ENCODE assay signal across 11 mouse cellular contexts in genomic region chr17:56034726-56035100, GRCm38 (mm10). TPM values are rescaled to one million over a fixed set of nuclear protein-coding genes. Genes with fewer than 3 reads are reported as not detected.
A peak's percentile ranks its signal among the peaks of the same experiment; 100 is the strongest.
DNase-seq lines count a peak whose midpoint lies in the region; ATAC-seq and TF ChIP-seq lines count a peak whose summit lies in the region.
"Had no signal": no experiment of that assay in that cellular context is flagged by ENCODE, and none has a peak within 500 bp of the region (broad histone marks: within the 10 kb centered on the region; RNA-seq: fewer than 3 reads in every experiment).

No protein-coding gene starts in this region.

- no peak for TF ChIP-seq EP300 in liver, postnatal 0 days (IDR thresholded peaks at IDR 0.05; ENCODE audit: low read depth)

- ATAC-seq in kidney, embryonic 15.5 days (replicated peaks; ENCODE audit: low FRiP score) = no peak
- ATAC-seq in heart, embryonic 15.5 days (replicated peaks; ENCODE audit: insufficient number of reproducible peaks, insufficient read depth, low FRiP score, low read depth) = no peak
- ATAC-seq in liver, postnatal 0 days = no peak

- no peak for DNase-seq in kidney, postnatal 25 days
- no peak for DNase-seq in liver, postnatal 0 days
- no peak for DNase-seq in urinary bladder, postnatal 4 days (ENCODE audit: low spot score in 2 of 2)
- DNase-seq in urinary bladder, postnatal 10 days (ENCODE audit: low spot score) = no peak
- DNase-seq in gastrocnemius, adult 18-20 months (ENCODE audit: low spot score) = no peak
- DNase-seq: embryo, embryonic 11 days; kidney, adult 8-10 months; thymus, postnatal 4 days had no signal

- H3K27me3 ChIP-seq in kidney, embryonic 15.5 days = no peaks in the 10 kb centered on the region
- no peaks in the 10 kb centered on the region for H3K27me3 ChIP-seq in heart, embryonic 15.5 days
- H3K27me3 ChIP-seq in liver, postnatal 0 days (ENCODE audit: insufficient read depth, low read length) = no peaks in the 10 kb centered on the region

- TF ChIP-seq POLR2A in bone marrow macrophage, adult 2 months (IDR thresholded peaks at IDR 0.05; ENCODE audit: borderline replicate concordance, low read depth, low read length) = no peak

- 0 out of 2 replicates have a peak overlapping the region, but pooled peaks have one; percentile 19 for H3K27ac ChIP-seq in kidney, embryonic 15.5 days
- peak overlapping the region; percentile 13; the same call in 1 of the 2 replicates for H3K27ac ChIP-seq in bone marrow macrophage, adult 2 months (ENCODE audit: insufficient read depth, low read depth, low read length)
- no peak overlapping the region; the same call in 1 of the 2 replicates for H3K27ac ChIP-seq in heart, embryonic 15.5 days
- H3K27ac ChIP-seq in liver, postnatal 0 days (ENCODE audit: low read depth) = 0 out of 2 replicates have a peak overlapping the region, but pooled peaks have one; percentile 86

- TF ChIP-seq CTCF in bone marrow macrophage, adult 2 months (IDR thresholded peaks at IDR 0.05; ENCODE audit: low read depth, low read length) = no peak
- no peak for TF ChIP-seq CTCF in liver, postnatal 0 days (IDR thresholded peaks at IDR 0.05; ENCODE audit: low read depth)

- peaks cover 62% of the 10 kb centered on the region for H3K4me1 ChIP-seq in kidney, embryonic 15.5 days
- peaks cover 54% of the 10 kb centered on the region for H3K4me1 ChIP-seq in bone marrow macrophage, adult 2 months (ENCODE audit: control insufficient read depth, insufficient read depth, low read length)
- peaks cover 51% of the 10 kb centered on the region for H3K4me1 ChIP-seq in heart, embryonic 15.5 days (replicated peaks)
- peaks cover 49% of the 10 kb centered on the region for H3K4me1 ChIP-seq in liver, postnatal 0 days (ENCODE audit: insufficient read depth)

- H3K4me3 ChIP-seq in kidney, embryonic 15.5 days (replicated peaks) = peak overlapping the region; percentile 82
- H3K4me3 ChIP-seq in bone marrow macrophage, adult 2 months (ENCODE audit: insufficient read depth, low read length) = peak overlapping the region; percentile 96
- H3K4me3 ChIP-seq in heart, embryonic 15.5 days = peak overlapping the region; percentile 95
- peak overlapping the region; percentile 98; the same call in 1 of the 2 replicates for H3K4me3 ChIP-seq in liver, postnatal 0 days (ENCODE audit: low read depth, low read length)

- peak overlapping the region; percentile 65 for H3K4me2 ChIP-seq in kidney, embryonic 15.5 days
- H3K4me2 ChIP-seq in heart, embryonic 15.5 days = peak overlapping the region; percentile 69
- H3K4me2 ChIP-seq in liver, postnatal 0 days (ENCODE audit: low read depth, low read length) = peak overlapping the region; percentile 67

- WGBS in kidney, embryonic 15.5 days = 80% methylated on average over 6 of the region's 6 CpGs
- WGBS in heart, embryonic 15.5 days = 87% methylated on average over 6 of the region's 6 CpGs
- WGBS in liver, postnatal 0 days (ENCODE audit: insufficient replicate concordance) = 84% methylated on average over 6 of the region's 6 CpGs

- no peaks in the 10 kb centered on the region for H3K9me3 ChIP-seq in kidney, embryonic 15.5 days (replicated peaks)
- no peaks in the 10 kb centered on the region for H3K9me3 ChIP-seq in heart, embryonic 15.5 days (replicated peaks)
- H3K9me3 ChIP-seq in liver, postnatal 0 days (ENCODE audit: low read length) = no peaks in the 10 kb centered on the region

- peak overlapping the region; percentile 95; the same call in 1 of the 2 replicates for H3K9ac ChIP-seq in kidney, embryonic 15.5 days
- peak overlapping the region; percentile 96; the same call in 1 of the 2 replicates for H3K9ac ChIP-seq in heart, embryonic 15.5 days
- peak overlapping the region; percentile 93 for H3K9ac ChIP-seq in liver, postnatal 0 days (replicated peaks)

- H3K36me3 ChIP-seq in kidney, embryonic 15.5 days = peaks cover 29% of the 10 kb centered on the region
- peaks cover 13% of the 10 kb centered on the region; the same call in 1 of the 2 replicates for H3K36me3 ChIP-seq in heart, embryonic 15.5 days
- H3K36me3 ChIP-seq in liver, postnatal 0 days (replicated peaks; ENCODE audit: insufficient read depth, low read length) = peaks cover 10% of the 10 kb centered on the region

RNA-seq across cellular contexts. Expression of gene Sh3gl1, which starts 1.7 kb away (rescaled TPM):
- polyA plus RNA-seq in kidney, embryonic 15.5 days (2015; fragmentation: Nextera tagmentation; extraction: Ambion mirVana) = 168 and 175 TPM in 2 replicates
- 98.2 and 99.0 TPM in 2 replicates for polyA plus RNA-seq in bone marrow macrophage, adult 2 months (2012; ENCODE audit: insufficient read depth, insufficient read length, missing spikeins)
- 67.0 and 93.4 TPM in 2 replicates for polyA plus RNA-seq in heart, embryonic 15.5 days (2015; fragmentation: Nextera tagmentation; extraction: Ambion mirVana)
- 35.9 and 37.1 TPM in 2 replicates for polyA plus RNA-seq in liver, postnatal 0 days (2015; fragmentation: Nextera tagmentation; extraction: Ambion mirVana)
- total RNA-seq in gastrocnemius, adult 18-20 months (2021) = 1 to 10 TPM; 7.7 to 7.9 TPM

RNA-seq across cellular contexts. Expression of gene Chaf1a, which starts 5.5 kb away (rescaled TPM):
- polyA plus RNA-seq in kidney, embryonic 15.5 days (2015; fragmentation: Nextera tagmentation; extraction: Ambion mirVana) = 26.9 and 30.8 TPM in 2 replicates
- 11.5 and 14.1 TPM in 2 replicates for polyA plus RNA-seq in bone marrow macrophage, adult 2 months (2012; ENCODE audit: insufficient read depth, insufficient read length, missing spikeins)
- 10.1 and 15.0 TPM in 2 replicates for polyA plus RNA-seq in heart, embryonic 15.5 days (2015; fragmentation: Nextera tagmentation; extraction: Ambion mirVana)
- polyA plus RNA-seq in liver, postnatal 0 days (2015; fragmentation: Nextera tagmentation; extraction: Ambion mirVana) = 4.9 and 6.5 TPM in 2 replicates
- under 1 TPM; 0.46 to 0.95 TPM for total RNA-seq in gastrocnemius, adult 18-20 months (2021)

RNA-seq across cellular contexts. Expression of gene Mpnd, which starts 29.2 kb away (rescaled TPM):
- 97.4 and 103 TPM in 2 replicates for polyA plus RNA-seq in kidney, embryonic 15.5 days (2015; fragmentation: Nextera tagmentation; extraction: Ambion mirVana)
- polyA plus RNA-seq in bone marrow macrophage, adult 2 months (2012; ENCODE audit: insufficient read depth, insufficient read length, missing spikeins) = 41.5 and 52.8 TPM in 2 replicates
- 61.1 and 81.1 TPM in 2 replicates for polyA plus RNA-seq in heart, embryonic 15.5 days (2015; fragmentation: Nextera tagmentation; extraction: Ambion mirVana)
- polyA plus RNA-seq in liver, postnatal 0 days (2015; fragmentation: Nextera tagmentation; extraction: Ambion mirVana) = 17.5 and 23.9 TPM in 2 replicates
- total RNA-seq in gastrocnemius, adult 18-20 months (2021) = 10 to 100 TPM; 34.6 to 35.4 TPM

RNA-seq across cellular contexts. Expression of gene Stap2, which starts 29.3 kb away (rescaled TPM):
- polyA plus RNA-seq in kidney, embryonic 15.5 days (2015; fragmentation: Nextera tagmentation; extraction: Ambion mirVana) = 14.5 and 15.5 TPM in 2 replicates
- polyA plus RNA-seq in bone marrow macrophage, adult 2 months (2012; ENCODE audit: insufficient read depth, insufficient read length, missing spikeins) = 0.98 and 1.5 TPM in 2 replicates
- polyA plus RNA-seq in heart, embryonic 15.5 days (2015; fragmentation: Nextera tagmentation; extraction: Ambion mirVana) = 13.7 and 17.2 TPM in 2 replicates
- polyA plus RNA-seq in liver, postnatal 0 days (2015; fragmentation: Nextera tagmentation; extraction: Ambion mirVana) = 14.3 and 16.8 TPM in 2 replicates
- total RNA-seq in gastrocnemius, adult 18-20 months (2021) = 1 to 10 TPM; 1.9 to 3.2 TPM

RNA-seq across cellular contexts. Expression of gene Ubxn6, which starts 40.1 kb away (rescaled TPM):
- polyA plus RNA-seq in kidney, embryonic 15.5 days (2015; fragmentation: Nextera tagmentation; extraction: Ambion mirVana) = 42.2 and 45.6 TPM in 2 replicates
- 55.7 and 67.6 TPM in 2 replicates for polyA plus RNA-seq in bone marrow macrophage, adult 2 months (2012; ENCODE audit: insufficient read depth, insufficient read length, missing spikeins)
- polyA plus RNA-seq in heart, embryonic 15.5 days (2015; fragmentation: Nextera tagmentation; extraction: Ambion mirVana) = 42.0 and 45.0 TPM in 2 replicates
- 19.1 and 20.5 TPM in 2 replicates for polyA plus RNA-seq in liver, postnatal 0 days (2015; fragmentation: Nextera tagmentation; extraction: Ambion mirVana)
- total RNA-seq in gastrocnemius, adult 18-20 months (2021) = 10 to 100 TPM; 62.9 to 69.0 TPM
